15 mouse cellular contexts compared by ENCODE assay signal in genomic region chr12:83127955-83128354, GRCm38 (mm10).
DNase-seq lines count a peak whose midpoint lies in the region; ATAC-seq and TF ChIP-seq lines count a peak whose summit lies in the region.
"Had no signal": no experiment of that assay in that cellular context is flagged by ENCODE, and none has a peak within 500 bp of the region (broad histone marks: within the 10 kb centered on the region; RNA-seq: fewer than 3 reads in every experiment).

No protein-coding gene starts in this region.

- H3K4me3 ChIP-seq in kidney, adult 2 months (ENCODE audit: insufficient read depth, low read depth, low read length), result no peak overlapping the region
- no peak overlapping the region for H3K4me3 ChIP-seq in kidney, embryonic 14.5 days (ENCODE audit: low read length)
- H3K4me3 ChIP-seq in midbrain, embryonic 11.5 days (ENCODE audit: low read depth, low read length), result no peak overlapping the region
- no peak overlapping the region for H3K4me3 ChIP-seq in midbrain, embryonic 13.5 days (replicated peaks)
- H3K4me3 ChIP-seq: embryonic facial prominence, embryonic 10.5 days; forebrain, embryonic 13.5 days; gastrocnemius, adult 2 months; heart, embryonic 12.5 days had no signal

- no peak overlapping the region for H3K4me2 ChIP-seq in kidney, embryonic 14.5 days (replicated peaks; ENCODE audit: low read depth, low read length)
- no peak overlapping the region for H3K4me2 ChIP-seq in midbrain, embryonic 11.5 days
- H3K4me2 ChIP-seq in midbrain, embryonic 13.5 days (replicated peaks), result no peak overlapping the region
- H3K4me2 ChIP-seq: forebrain, embryonic 13.5 days; heart, embryonic 12.5 days had no signal

- TF ChIP-seq POLR2A in kidney, adult 2 months (IDR thresholded peaks at IDR 0.05; ENCODE audit: low read depth, low read length), result no peak

- peak; percentile 49 for DNase-seq in kidney, adult 2 months
- no peak for DNase-seq in kidney, adult 11 months
- DNase-seq in kidney, postnatal 4 days, result peak; percentile 46 to 56
- DNase-seq in midbrain, embryonic 11.5 days (ENCODE audit: low spot score, missing footprints), result peak; percentile 51
- no peak for DNase-seq in spleen, postnatal 10 days (ENCODE audit: low spot score in 2 of 2)
- DNase-seq: adrenal gland, adult 8-10 months; cerebellum, adult 9-10 months; gastrocnemius, adult 2 months; gastrocnemius, postnatal 25 days had no signal

- no peaks in the 10 kb centered on the region for H3K36me3 ChIP-seq in kidney, adult 2 months (ENCODE audit: control insufficient read depth, insufficient read depth, low read length)
- no peaks in the 10 kb centered on the region for H3K36me3 ChIP-seq in kidney, embryonic 14.5 days (ENCODE audit: control insufficient read depth, insufficient read depth, low read length)
- no peaks in the 10 kb centered on the region for H3K36me3 ChIP-seq in midbrain, embryonic 11.5 days (ENCODE audit: control insufficient read depth, insufficient read depth, low read length)
- no peaks in the 10 kb centered on the region for H3K36me3 ChIP-seq in midbrain, embryonic 13.5 days
- H3K36me3 ChIP-seq: embryonic facial prominence, embryonic 10.5 days; heart, embryonic 12.5 days had no signal

- WGBS in kidney, adult 2 months, result 43% methylated on average over 6 of the region's 6 CpGs
- 36% methylated on average over 6 of the region's 6 CpGs for WGBS in kidney, embryonic 14.5 days
- 69% methylated on average over 6 of the region's 6 CpGs for WGBS in midbrain, embryonic 11.5 days
- 65% methylated on average over 6 of the region's 6 CpGs for WGBS in midbrain, embryonic 13.5 days

- H3K27me3 ChIP-seq in kidney, adult 2 months (replicated peaks; ENCODE audit: control insufficient read depth, insufficient read depth, low read length), result no peaks in the 10 kb centered on the region
- H3K27me3 ChIP-seq in kidney, embryonic 14.5 days (ENCODE audit: control insufficient read depth, insufficient read depth, low read length), result no peaks in the 10 kb centered on the region
- H3K27me3 ChIP-seq in midbrain, embryonic 11.5 days (ENCODE audit: control insufficient read depth, insufficient read depth, low read length), result no peaks in the 10 kb centered on the region
- no peaks in the 10 kb centered on the region for H3K27me3 ChIP-seq in midbrain, embryonic 13.5 days
- H3K27me3 ChIP-seq: forebrain, embryonic 13.5 days; heart, embryonic 12.5 days had no signal

- no peaks in the 10 kb centered on the region for H3K4me1 ChIP-seq in kidney, adult 2 months (ENCODE audit: control insufficient read depth, insufficient read depth, low read length)
- H3K4me1 ChIP-seq in kidney, embryonic 14.5 days (ENCODE audit: control insufficient read depth, insufficient read depth, low read length), result peaks cover 15% of the 10 kb centered on the region; the same call in 1 of the 2 replicates
- no peaks in the 10 kb centered on the region for H3K4me1 ChIP-seq in midbrain, embryonic 11.5 days (ENCODE audit: control insufficient read depth, insufficient read depth, low read length)
- peaks cover 5% of the 10 kb centered on the region; the same call in 1 of the 2 replicates for H3K4me1 ChIP-seq in midbrain, embryonic 13.5 days (replicated peaks)
- H3K4me1 ChIP-seq: forebrain, embryonic 13.5 days had no signal

- H3K27ac ChIP-seq in kidney, adult 2 months (ENCODE audit: insufficient read depth, low read depth, low read length), result no peak overlapping the region
- no peak overlapping the region for H3K27ac ChIP-seq in kidney, embryonic 14.5 days (ENCODE audit: low read depth, low read length)
- H3K27ac ChIP-seq in midbrain, embryonic 11.5 days (ENCODE audit: low read depth, low read length), result no peak overlapping the region
- H3K27ac ChIP-seq in midbrain, embryonic 13.5 days, result no peak overlapping the region
- H3K27ac ChIP-seq: embryonic facial prominence, embryonic 10.5 days; forebrain, embryonic 13.5 days; gastrocnemius, adult 2 months had no signal

- no peak for ATAC-seq in kidney, embryonic 14.5 days (ENCODE audit: low FRiP score, low TSS enrichment)
- ATAC-seq in midbrain, embryonic 11.5 days (ENCODE audit: low FRiP score), result no peak
- no peak for ATAC-seq in midbrain, embryonic 13.5 days
- ATAC-seq: forebrain, embryonic 13.5 days; hindbrain, embryonic 16.5 days had no signal

- H3K9me3 ChIP-seq in kidney, embryonic 14.5 days (ENCODE audit: control insufficient read depth, low read length), result no peaks in the 10 kb centered on the region
- no peaks in the 10 kb centered on the region for H3K9me3 ChIP-seq in midbrain, embryonic 11.5 days (ENCODE audit: control insufficient read depth, low read length)
- H3K9me3 ChIP-seq in midbrain, embryonic 13.5 days, result no peaks in the 10 kb centered on the region
- H3K9me3 ChIP-seq: embryonic facial prominence, embryonic 10.5 days; forebrain, embryonic 13.5 days; heart, embryonic 12.5 days had no signal

- no peak overlapping the region for H3K9ac ChIP-seq in kidney, embryonic 14.5 days (ENCODE audit: low read depth, low read length)
- H3K9ac ChIP-seq in midbrain, embryonic 11.5 days (ENCODE audit: low read length), result no peak overlapping the region
- no peak overlapping the region for H3K9ac ChIP-seq in midbrain, embryonic 13.5 days (replicated peaks)
- H3K9ac ChIP-seq: forebrain, embryonic 13.5 days; heart, embryonic 12.5 days had no signal

- no peak for TF ChIP-seq CTCF in kidney, adult 2 months (conservative IDR thresholded peaks at IDR 0.05; ENCODE audit: insufficient read depth, insufficient read length, low read depth, low read length)

Comparison
In these comparisons a context has a peak if more than half of its experiments do, and no peak if none do; other contexts are left out.
1. DNase-seq: peak in kidney, adult 2 months (single experiment), kidney, postnatal 4 days (2 of 2) and midbrain, embryonic 11.5 days (single experiment); none in kidney, adult 11 months (single experiment) and spleen, postnatal 10 days (0 of 2).